Mouse (Mus musculus): ENCODE results near the gene Btnl4. TPM values are rescaled to one million over a fixed set of nuclear protein-coding genes. Genes with fewer than 3 reads are reported as not detected.

Btnl4 gene
- polyA plus RNA-seq, 1 experiment from 2014 or later: not detected

DNA sequence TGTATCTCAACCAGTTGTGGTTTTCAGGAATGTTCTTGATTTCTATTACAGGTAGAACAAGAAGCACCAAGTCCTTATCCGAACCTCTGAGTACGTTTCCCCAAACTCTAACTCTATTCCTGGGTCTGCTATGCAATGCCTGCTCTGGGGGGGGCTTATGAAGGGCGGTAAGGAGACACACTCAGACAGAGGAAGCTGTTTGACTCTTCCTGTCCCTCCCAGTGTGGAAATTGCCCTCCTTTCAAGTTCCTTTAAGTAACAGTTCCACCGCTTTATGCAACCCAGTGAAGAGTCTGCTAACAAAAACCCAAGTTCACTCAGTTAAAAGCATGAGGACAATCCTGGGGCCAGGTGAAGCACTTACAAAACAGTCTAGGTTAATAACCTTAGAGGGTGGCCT is 40.0 kb downstream of the Btnl4 start:
- no peaks in the 10 kb centered on the region for H3K4me1 ChIP-seq (replicated peaks)
- no peak for ATAC-seq (ENCODE audit: insufficient number of reproducible peaks, low FRiP score)
- H3K27me3 ChIP-seq (replicated peaks): no peaks in the 10 kb centered on the region
- no peak overlapping the region for H3K9ac ChIP-seq
- no peaks in the 10 kb centered on the region for H3K36me3 ChIP-seq
- no peak overlapping the region for H3K27ac ChIP-seq (ENCODE audit: poor library complexity, severe bottlenecking)
- H3K4me2 ChIP-seq: no peak overlapping the region
- WGBS: 63% methylated on average over 4 of the region's 4 CpGs
- no peak overlapping the region for H3K4me3 ChIP-seq
- peaks cover 8% of the 10 kb centered on the region; the same call in 1 of the 2 replicates for H3K9me3 ChIP-seq (replicated peaks)

DNA sequence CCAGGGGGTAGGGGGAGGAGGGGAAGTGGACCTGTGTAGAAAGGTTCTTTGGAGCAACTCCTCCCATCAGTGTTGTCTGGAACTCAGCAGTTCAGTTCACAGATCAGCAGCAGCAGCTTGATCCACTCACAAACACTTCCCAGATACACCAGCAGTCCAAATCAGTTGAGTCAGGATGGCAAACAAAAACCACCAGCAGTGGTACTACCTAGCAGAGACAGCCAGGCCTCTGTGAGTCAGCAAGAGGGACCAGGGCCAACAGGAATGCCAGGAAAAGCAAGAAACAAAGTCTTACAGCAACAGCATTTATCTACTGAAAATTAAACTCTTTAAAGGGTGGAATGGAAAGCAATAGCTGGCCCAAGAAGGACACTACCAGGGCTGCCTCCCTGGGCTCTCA is 49.5 kb downstream of the Btnl4 start:
- Histone ChIP-seq H3K4me1 (replicated peaks) (no peaks in the 10 kb centered on the region), H3K27me3 (replicated peaks) (0 out of 2 replicates have a peak, but pooled peaks cover 4% of the 10 kb centered on the region), H3K27ac (ENCODE audit: poor library complexity, severe bottlenecking) (no peak overlapping the region), H3K36me3 (no peaks in the 10 kb centered on the region), H3K9me3 (replicated peaks) (no peaks in the 10 kb centered on the region), H3K4me2 (no peak overlapping the region), H3K4me3 (no peak overlapping the region), H3K9ac (no peak overlapping the region)
- no peak for ATAC-seq (ENCODE audit: insufficient number of reproducible peaks, low FRiP score)

DNA sequence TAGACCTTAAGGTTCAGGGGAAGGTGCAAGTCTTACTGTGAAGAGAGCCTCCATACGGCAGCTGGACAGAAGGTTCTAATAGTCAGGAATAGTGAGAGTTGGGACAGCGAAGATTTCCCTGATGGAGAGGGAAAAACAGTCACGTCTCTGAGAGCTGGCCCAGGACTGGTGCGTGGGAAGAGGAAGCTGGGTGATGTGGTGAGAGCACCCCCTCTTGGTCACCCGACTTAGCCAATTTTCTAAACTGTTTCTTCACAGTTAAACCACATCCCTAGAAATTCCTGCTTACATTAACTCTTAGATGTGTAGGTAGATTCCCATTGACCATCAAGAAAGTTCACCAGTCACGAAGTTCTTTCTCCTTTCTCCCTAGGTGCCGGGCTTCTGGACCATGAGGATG is 57.1 kb downstream of the Btnl4 start:
- Histone ChIP-seq H3K9me3 (replicated peaks) (no peaks in the 10 kb centered on the region), H3K9ac (no peak overlapping the region), H3K4me2 (no peak overlapping the region), H3K4me3 (no peak overlapping the region), H3K36me3 (no peaks in the 10 kb centered on the region), H3K4me1 (replicated peaks) (no peaks in the 10 kb centered on the region), H3K27ac (ENCODE audit: poor library complexity, severe bottlenecking) (no peak overlapping the region), H3K27me3 (replicated peaks) (0 out of 2 replicates have a peak, but pooled peaks cover 5% of the 10 kb centered on the region)
- 62% methylated on average over 7 of the region's 7 CpGs for WGBS
- no peak for ATAC-seq (ENCODE audit: insufficient number of reproducible peaks, low FRiP score)

Other genes with a start within 250 kb of the Btnl4 start
- gene H2-Ob, start 238.4 kb downstream of the Btnl4 start, polyA plus RNA-seq (2016; fragmentation: Nextera tagmentation; extraction: Ambion mirVana): 0.15 TPM in 1 of 2 replicates, not detected in the other
- gene H2-Ab1, start 219.6 kb downstream of the Btnl4 start, polyA plus RNA-seq (2016; fragmentation: Nextera tagmentation; extraction: Ambion mirVana): 11.8 and 15.2 TPM in 2 replicates
- 0.20 and 0.33 TPM in 2 replicates for gene H2-Aa, start 189.5 kb downstream of the Btnl4 start, polyA plus RNA-seq (2016; fragmentation: Nextera tagmentation; extraction: Ambion mirVana)
- gene H2-Eb1, start 171.5 kb downstream of the Btnl4 start, polyA plus RNA-seq (2016; fragmentation: Nextera tagmentation; extraction: Ambion mirVana): 1.4 and 2.6 TPM in 2 replicates
- not detected in 2 replicates for gene H2-Eb2, start 151.7 kb downstream of the Btnl4 start, polyA plus RNA-seq (2016; fragmentation: Nextera tagmentation; extraction: Ambion mirVana)
- gene Btnl2, start 122.5 kb downstream of the Btnl4 start, polyA plus RNA-seq (2016; fragmentation: Nextera tagmentation; extraction: Ambion mirVana): 0.09 TPM in 1 of 2 replicates, not detected in the other
- not detected in 2 replicates for gene Btnl1, start 100.2 kb downstream of the Btnl4 start, polyA plus RNA-seq (2016; fragmentation: Nextera tagmentation; extraction: Ambion mirVana)
- gene BC051142, start 78.5 kb downstream of the Btnl4 start, polyA plus RNA-seq (2016; fragmentation: Nextera tagmentation; extraction: Ambion mirVana): not detected in 2 replicates
- gene Btnl6, start 40.0 kb upstream of the Btnl4 start, polyA plus RNA-seq (2016; fragmentation: Nextera tagmentation; extraction: Ambion mirVana): not detected in 2 replicates
- gene Notch4, start 87.0 kb upstream of the Btnl4 start, polyA plus RNA-seq (2016; fragmentation: Nextera tagmentation; extraction: Ambion mirVana): 5.7 and 6.5 TPM in 2 replicates
- 4.4 and 4.6 TPM in 2 replicates for gene Gpsm3, start 112.5 kb upstream of the Btnl4 start, polyA plus RNA-seq (2016; fragmentation: Nextera tagmentation; extraction: Ambion mirVana)
- 13.0 and 13.2 TPM in 2 replicates for gene Pbx2, start 113.9 kb upstream of the Btnl4 start, polyA plus RNA-seq (2016; fragmentation: Nextera tagmentation; extraction: Ambion mirVana)
- 3.8 TPM in 2 replicates for gene Ager, start 120.5 kb upstream of the Btnl4 start, polyA plus RNA-seq (2016; fragmentation: Nextera tagmentation; extraction: Ambion mirVana)
- gene Rnf5, start 126.4 kb upstream of the Btnl4 start, polyA plus RNA-seq (2016; fragmentation: Nextera tagmentation; extraction: Ambion mirVana): 123 and 126 TPM in 2 replicates
- 52.5 and 52.8 TPM in 2 replicates for gene Agpat1, start 126.9 kb upstream of the Btnl4 start, polyA plus RNA-seq (2016; fragmentation: Nextera tagmentation; extraction: Ambion mirVana)
- 0.30 and 0.57 TPM in 2 replicates for gene Egfl8, start 138.7 kb upstream of the Btnl4 start, polyA plus RNA-seq (2016; fragmentation: Nextera tagmentation; extraction: Ambion mirVana)
- 28.9 TPM in 2 replicates for gene Ppt2, start 151.2 kb upstream of the Btnl4 start, polyA plus RNA-seq (2016; fragmentation: Nextera tagmentation; extraction: Ambion mirVana)
- gene Prrt1, start 152.2 kb upstream of the Btnl4 start, polyA plus RNA-seq (2016; fragmentation: Nextera tagmentation; extraction: Ambion mirVana): 0.17 TPM in 1 of 2 replicates, not detected in the other
- gene Fkbpl, start 167.4 kb upstream of the Btnl4 start, polyA plus RNA-seq (2016; fragmentation: Nextera tagmentation; extraction: Ambion mirVana): 10.2 and 11.1 TPM in 2 replicates
- 63.2 and 67.0 TPM in 2 replicates for gene Atf6b, start 169.8 kb upstream of the Btnl4 start, polyA plus RNA-seq (2016; fragmentation: Nextera tagmentation; extraction: Ambion mirVana)
- 0.77 and 0.98 TPM in 2 replicates for gene Tnxb, start 193.2 kb upstream of the Btnl4 start, polyA plus RNA-seq (2016; fragmentation: Nextera tagmentation; extraction: Ambion mirVana)

Measured in heart, embryonic 12.5 days (tissue).